In genomic region chr6:96266456-96266855, GRCm38 (mm10) we compare ENCODE assay signal across 17 mouse cellular contexts.
"Had no signal": no experiment of that assay in that cellular context is flagged by ENCODE, and none has a peak within 500 bp of the region (broad histone marks: within the 10 kb centered on the region; RNA-seq: fewer than 3 reads in every experiment).

No protein-coding gene starts in this region.

- H3K36me3 ChIP-seq: liver, embryonic 13.5 days; liver, embryonic 15.5 days; midbrain, embryonic 13.5 days; midbrain, embryonic 15.5 days; neural tube, embryonic 12.5 days; stomach, embryonic 15.5 days had no signal

- H3K4me1 ChIP-seq: liver, embryonic 13.5 days; liver, embryonic 15.5 days; megakaryocyte, embryonic 14.5 days; midbrain, embryonic 13.5 days; midbrain, embryonic 15.5 days; neural tube, embryonic 12.5 days; stomach, embryonic 15.5 days had no signal

- H3K9ac ChIP-seq: liver, embryonic 13.5 days; liver, embryonic 15.5 days; liver, postnatal 0 days; midbrain, embryonic 13.5 days; midbrain, embryonic 15.5 days; neural tube, embryonic 12.5 days; stomach, embryonic 15.5 days had no signal

- H3K9me3 ChIP-seq: liver, embryonic 13.5 days; liver, embryonic 15.5 days; midbrain, embryonic 13.5 days; midbrain, embryonic 15.5 days; neural tube, embryonic 12.5 days; stomach, embryonic 15.5 days had no signal

- DNase-seq: liver; liver, embryonic 13.5 days; liver, postnatal 0 days; right cerebral cortex, postnatal 14 days; thymus, adult 2 months; thymus, postnatal 25 days; thymus, postnatal 4 days had no signal

- H3K27me3 ChIP-seq: liver, embryonic 13.5 days; liver, embryonic 15.5 days; megakaryocyte, embryonic 14.5 days; midbrain, embryonic 13.5 days; midbrain, embryonic 15.5 days; neural tube, embryonic 12.5 days; stomach, embryonic 15.5 days had no signal

- H3K4me3 ChIP-seq: liver, embryonic 13.5 days; liver, embryonic 15.5 days; megakaryocyte, embryonic 14.5 days; midbrain, embryonic 13.5 days; midbrain, embryonic 15.5 days; neural tube, embryonic 12.5 days; stomach, embryonic 15.5 days had no signal

- H3K4me2 ChIP-seq: liver, embryonic 11.5 days; liver, embryonic 13.5 days; liver, embryonic 15.5 days; midbrain, embryonic 11.5 days; midbrain, embryonic 13.5 days; midbrain, embryonic 15.5 days; neural tube, embryonic 12.5 days; stomach, embryonic 15.5 days had no signal

- ATAC-seq: liver, postnatal 0 days; midbrain, embryonic 13.5 days; midbrain, embryonic 15.5 days had no signal

- H3K27ac ChIP-seq: liver, embryonic 13.5 days; liver, embryonic 15.5 days; macrophage; midbrain, embryonic 13.5 days; midbrain, embryonic 15.5 days; neural tube, embryonic 12.5 days; stomach, embryonic 15.5 days; stomach, postnatal 0 days had no signal
